Comparison of ENCODE assay signal across 23 mouse cellular contexts in the genomic region with DNA sequence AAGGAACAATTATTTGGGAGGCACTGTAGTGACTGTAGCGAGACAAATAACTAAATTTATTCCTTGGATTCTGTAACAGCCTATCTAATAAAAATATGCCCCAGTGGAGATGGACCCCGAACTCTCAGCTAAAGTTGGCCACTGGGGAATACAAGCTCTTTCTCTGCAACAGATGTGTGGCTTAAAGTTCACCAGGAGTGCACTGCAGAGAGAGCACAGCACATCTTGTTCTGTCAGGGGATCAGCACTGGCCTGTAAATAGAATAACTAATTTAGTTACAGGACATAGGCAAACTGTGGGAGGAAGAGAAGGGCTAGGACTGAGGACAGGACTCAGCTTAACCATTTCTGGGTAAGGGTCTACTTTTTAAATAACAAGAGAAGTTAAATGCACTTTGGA.
DNase-seq lines count a peak whose midpoint lies in the region; ATAC-seq and TF ChIP-seq lines count a peak whose summit lies in the region.
"Had no signal": no experiment of that assay in that cellular context is flagged by ENCODE, and none has a peak within 500 bp of the region (broad histone marks: within the 10 kb centered on the region; RNA-seq: fewer than 3 reads in every experiment).

No protein-coding gene starts in this region.

- peak; percentile 23 for DNase-seq in gastrocnemius, adult 2 months
- no peak for DNase-seq in gastrocnemius, postnatal 14 days
- DNase-seq in kidney, adult 2 months, result peak; percentile 56
- peak; percentile 12 for DNase-seq in lung, postnatal 0 days (ENCODE audit: low spot score)
- no peak for DNase-seq in lung, adult 18-20 months
- peak; percentile 73 for DNase-seq in skeletal muscle tissue, adult 2 months (ENCODE audit: low read depth, low spot score)
- no peak for DNase-seq in natural killer cell, adult 2 months (ENCODE audit: low spot score in 2 of 2)
- DNase-seq: adrenal gland, adult 8-10 months; cerebellum, adult 9-11 months; retina, postnatal 1 day; right cerebral cortex, postnatal 4 days; thymus, postnatal 25 days had no signal

- peak; percentile 59; the same call in 1 of the 2 replicates for TF ChIP-seq EP300 in lung, postnatal 0 days (IDR thresholded peaks at IDR 0.05)

- no peak for TF ChIP-seq CTCF in gastrocnemius, adult 2 months (IDR thresholded peaks at IDR 0.05)
- TF ChIP-seq CTCF in kidney, adult 2 months (conservative IDR thresholded peaks at IDR 0.05; ENCODE audit: insufficient read depth, insufficient read length, low read depth, low read length), result no peak
- TF ChIP-seq CTCF in lung, postnatal 0 days (IDR thresholded peaks at IDR 0.05), result no peak

- H3K9me3 ChIP-seq in kidney, embryonic 16.5 days (ENCODE audit: low read length), result no peaks in the 10 kb centered on the region
- H3K9me3 ChIP-seq in lung, postnatal 0 days (ENCODE audit: low read length), result no peaks in the 10 kb centered on the region
- H3K9me3 ChIP-seq: embryonic facial prominence, embryonic 12.5 days; hindbrain, embryonic 12.5 days; limb, embryonic 15.5 days had no signal

- H3K4me2 ChIP-seq in kidney, embryonic 16.5 days (replicated peaks; ENCODE audit: low read depth, low read length), result no peak overlapping the region
- H3K4me2 ChIP-seq in lung, postnatal 0 days (replicated peaks; ENCODE audit: low read depth, low read length), result no peak overlapping the region
- H3K4me2 ChIP-seq: embryonic facial prominence, embryonic 12.5 days; hindbrain, embryonic 12.5 days; limb, embryonic 15.5 days; midbrain, embryonic 11.5 days had no signal

- no peak overlapping the region for H3K4me3 ChIP-seq in gastrocnemius, adult 2 months
- no peak overlapping the region for H3K4me3 ChIP-seq in kidney, adult 2 months (ENCODE audit: insufficient read depth, low read depth, low read length)
- H3K4me3 ChIP-seq in kidney, embryonic 16.5 days (ENCODE audit: low read length), result no peak overlapping the region
- no peak overlapping the region for H3K4me3 ChIP-seq in lung, postnatal 0 days (ENCODE audit: low read depth, low read length)
- H3K4me3 ChIP-seq: embryonic facial prominence, embryonic 12.5 days; erythroblast, embryonic 14.5 days; hindbrain, embryonic 12.5 days; layer of hippocampus, adult 2 months; limb, embryonic 15.5 days had no signal

- H3K27me3 ChIP-seq in kidney, adult 2 months (replicated peaks; ENCODE audit: control insufficient read depth, insufficient read depth, low read length), result no peaks in the 10 kb centered on the region
- H3K27me3 ChIP-seq in kidney, embryonic 16.5 days (ENCODE audit: insufficient read depth, low read length), result no peaks in the 10 kb centered on the region
- no peaks in the 10 kb centered on the region for H3K27me3 ChIP-seq in lung, postnatal 0 days (replicated peaks; ENCODE audit: insufficient read depth, low read length)
- H3K27me3 ChIP-seq: embryonic facial prominence, embryonic 12.5 days; hindbrain, embryonic 12.5 days; limb, embryonic 15.5 days had no signal

- peaks cover 4% of the 10 kb centered on the region; the same call in 1 of the 2 replicates for H3K4me1 ChIP-seq in kidney, adult 2 months (ENCODE audit: control insufficient read depth, insufficient read depth, low read length)
- H3K4me1 ChIP-seq in kidney, embryonic 16.5 days (ENCODE audit: insufficient read depth, low read length), result peaks cover 13% of the 10 kb centered on the region; the same call in 1 of the 2 replicates
- no peaks in the 10 kb centered on the region for H3K4me1 ChIP-seq in lung, postnatal 0 days (ENCODE audit: insufficient read depth, low read depth, low read length)
- H3K4me1 ChIP-seq: hindbrain, embryonic 12.5 days had no signal

- H3K36me3 ChIP-seq in kidney, adult 2 months (ENCODE audit: control insufficient read depth, insufficient read depth, low read length), result no peaks in the 10 kb centered on the region
- H3K36me3 ChIP-seq in kidney, embryonic 16.5 days (ENCODE audit: insufficient read depth, low read length), result no peaks in the 10 kb centered on the region
- no peaks in the 10 kb centered on the region for H3K36me3 ChIP-seq in lung, postnatal 0 days (ENCODE audit: insufficient read depth, low read length)
- H3K36me3 ChIP-seq: embryonic facial prominence, embryonic 12.5 days; hindbrain, embryonic 12.5 days; limb, embryonic 15.5 days had no signal

- TF ChIP-seq POLR2A in kidney, adult 2 months (IDR thresholded peaks at IDR 0.05; ENCODE audit: low read depth, low read length), result no peak

- intact Hi-C loops in gastrocnemius, adult 2 months (cut with DNase I), result loop anchor here (10.0 kb wide), 1 partner anchor 325 kb away; the partner anchor contains the start of gene Pten
- intact Hi-C loops in gastrocnemius, postnatal 14 days (cut with DNase I; ENCODE audit: low total_unique reads), result no loop called here

- no peak overlapping the region for H3K9ac ChIP-seq in kidney, embryonic 16.5 days (replicated peaks; ENCODE audit: low read length)
- no peak overlapping the region for H3K9ac ChIP-seq in lung, postnatal 0 days (replicated peaks; ENCODE audit: low read depth)
- H3K9ac ChIP-seq: embryonic facial prominence, embryonic 12.5 days; hindbrain, embryonic 12.5 days; limb, embryonic 15.5 days had no signal

- H3K27ac ChIP-seq in gastrocnemius, adult 2 months, result peak overlapping the region; percentile 74
- H3K27ac ChIP-seq in kidney, adult 2 months (ENCODE audit: insufficient read depth, low read depth, low read length), result peak overlapping the region; percentile 12; the same call in 1 of the 2 replicates
- H3K27ac ChIP-seq in kidney, embryonic 16.5 days (ENCODE audit: low read length), result no peak overlapping the region
- H3K27ac ChIP-seq in lung, postnatal 0 days (ENCODE audit: low read length), result no peak overlapping the region
- H3K27ac ChIP-seq: embryonic facial prominence, embryonic 12.5 days; hindbrain, embryonic 12.5 days; kidney, postnatal 0 days; layer of hippocampus, adult 2 months; limb, embryonic 15.5 days; stomach, postnatal 0 days had no signal

- no peak for ATAC-seq in kidney, embryonic 16.5 days (ENCODE audit: low FRiP score, low TSS enrichment)
- no peak for ATAC-seq in lung, postnatal 0 days
- ATAC-seq: forebrain, embryonic 14.5 days; inflammation-experienced regulatory T-cells, adult 6 months had no signal

- WGBS in kidney, adult 2 months, result 62% methylated on average over 2 of the region's 2 CpGs
- WGBS in kidney, embryonic 16.5 days, result 61% methylated on average over 2 of the region's 2 CpGs
- WGBS in lung, postnatal 0 days, result 75% methylated on average over 2 of the region's 2 CpGs

Comparison
In these comparisons a context has a peak if more than half of its experiments do, and no peak if none do; other contexts are left out.
1. DNase-seq: peak in gastrocnemius, adult 2 months (single experiment), kidney, adult 2 months (single experiment), lung, postnatal 0 days (single experiment) and skeletal muscle tissue, adult 2 months (single experiment); none in gastrocnemius, postnatal 14 days (single experiment), lung, adult 18-20 months (0 of 2) and natural killer cell, adult 2 months (0 of 2).
2. H3K27ac ChIP-seq: peak in gastrocnemius, adult 2 months (single experiment) and kidney, adult 2 months (single experiment); none in kidney, embryonic 16.5 days (single experiment) and lung, postnatal 0 days (single experiment).